Mouse (Mus musculus) forebrain, embryonic 12.5 days (tissue): ENCODE measurements around the gene Notch4. TPM values are rescaled to one million over a fixed set of nuclear protein-coding genes. Genes with fewer than 3 reads are reported as not detected.

Experiments used
- ATAC-seq: fragments of 200-750 bp; cut with Nextera tagmentation; 2 replicates; pipeline ENCODE4 v1.8.0; 2017; ENCODE audit warnings: moderate TSS enrichment; ENCODE audit not compliant: low FRiP score
- H3K27ac ChIP-seq: fragments of 300-500 bp; sonication (generic); 2 replicates; pipeline ENCODE4 v1.5.1; 2016; ENCODE audit warnings: mild to moderate bottlenecking
- H3K27me3 ChIP-seq: fragments of 300-500 bp; sonication (generic); 2 replicates; pipeline ENCODE4 v1.6.1; 2016; ENCODE audit warnings: mild to moderate bottlenecking
- H3K36me3 ChIP-seq: fragments of 300-500 bp; sonication (generic); replicated peaks from 2 replicates; pipeline ENCODE4 v1.6.1; 2016; ENCODE audit warnings: mild to moderate bottlenecking
- H3K4me1 ChIP-seq: fragments of 300-500 bp; sonication (generic); 2 replicates; pipeline ENCODE4 v1.6.1; 2016
- H3K4me2 ChIP-seq: fragments of 300-500 bp; sonication (generic); 2 replicates; pipeline ENCODE4 v1.6.1; 2016; ENCODE audit warnings: mild to moderate bottlenecking, moderate library complexity
- H3K4me3 ChIP-seq: fragments of 300-500 bp; sonication (generic); replicated peaks from 2 replicates; pipeline ENCODE4 v1.5.1; 2016; ENCODE audit warnings: mild to moderate bottlenecking
- H3K9ac ChIP-seq: fragments of 300-500 bp; sonication (generic); 2 replicates; pipeline ENCODE4 v1.6.1; 2016; ENCODE audit warnings: mild to moderate bottlenecking
- H3K9me3 ChIP-seq: fragments of 300-500 bp; sonication (generic); 2 replicates; pipeline ENCODE4 v1.6.1; 2016
- WGBS: fragments of 180-500 bp; shearing (Covaris S2); methylation state at CpG from one replicate; pipeline ENCODE4 v1.1.7; 2016; 5-methylcytosine and 5-hydroxymethylcytosine counted together
- polyA plus RNA-seq: library from polyadenylated mRNA; unstranded; fragments of >200 nt; fragmentation: Nextera tagmentation; extraction: Ambion mirVana; gene quantifications from 2 replicates; pipeline ENCODE4 v1.2.1, GENCODE M21; 2016

Gene Notch4
- polyA plus RNA-seq, 1 experiment from 2014 or later: 9.5 TPM

- H3K4me1 ChIP-seq: no peaks in the 10 kb centered on the region; the same call in 1 of the 2 replicates
- H3K27me3 ChIP-seq: peaks cover 13% of the 10 kb centered on the region
- ATAC-seq: no peak
- H3K27ac ChIP-seq: no peak overlapping the region
- no peak overlapping the region for H3K4me2 ChIP-seq
- H3K9ac ChIP-seq: no peak overlapping the region
- no peaks in the 10 kb centered on the region for H3K36me3 ChIP-seq
- no peak overlapping the region for H3K4me3 ChIP-seq
- 5% methylated on average over 15 of the region's 15 CpGs for WGBS
- no peaks in the 10 kb centered on the region for H3K9me3 ChIP-seq
These were observed 8.3 kb downstream of the Notch4 start for GRCm38 (mm10) chr17:34572361-34572760.

GRCm38 (mm10) chr17:34576577-34576976 is 12.5 kb downstream of the Notch4 start:
- Histone ChIP-seq H3K4me1 (no peaks in the 10 kb centered on the region; the same call in 1 of the 2 replicates), H3K4me2 (no peak overlapping the region), H3K36me3 (no peaks in the 10 kb centered on the region), H3K27me3 (no peaks in the 10 kb centered on the region), H3K27ac (no peak overlapping the region), H3K9me3 (no peaks in the 10 kb centered on the region), H3K9ac (no peak overlapping the region), H3K4me3 (no peak overlapping the region)
- no peak for ATAC-seq
- 68% methylated on average over 5 of the region's 5 CpGs for WGBS

- WGBS: 88% methylated on average over 3 of the region's 3 CpGs
- H3K9ac ChIP-seq: no peak overlapping the region
- ATAC-seq: no peak
- H3K9me3 ChIP-seq: no peaks in the 10 kb centered on the region
- no peak overlapping the region for H3K4me2 ChIP-seq
- no peaks in the 10 kb centered on the region for H3K36me3 ChIP-seq
- H3K27me3 ChIP-seq: no peaks in the 10 kb centered on the region
- H3K4me1 ChIP-seq: no peaks in the 10 kb centered on the region
- H3K27ac ChIP-seq: no peak overlapping the region
- H3K4me3 ChIP-seq: no peak overlapping the region
These were observed 14.0 kb downstream of the Notch4 start for GRCm38 (mm10) chr17:34578070-34578469.

GRCm38 (mm10) chr17:34582528-34582927 is 18.5 kb downstream of the Notch4 start:
- Histone ChIP-seq H3K27ac (no peak overlapping the region), H3K9me3 (no peaks in the 10 kb centered on the region), H3K27me3 (no peaks in the 10 kb centered on the region), H3K4me3 (no peak overlapping the region), H3K4me1 (peaks cover 12% of the 10 kb centered on the region), H3K9ac (no peak overlapping the region), H3K36me3 (no peaks in the 10 kb centered on the region), H3K4me2 (no peak overlapping the region)
- no peak for ATAC-seq
- WGBS: 87% methylated on average over 12 of the region's 12 CpGs

- WGBS: 71% methylated on average over 7 of the region's 7 CpGs
- Histone ChIP-seq H3K27ac (no peak overlapping the region), H3K4me2 (no peak overlapping the region), H3K36me3 (no peaks in the 10 kb centered on the region), H3K4me3 (no peak overlapping the region), H3K4me1 (peaks cover 18% of the 10 kb centered on the region), H3K27me3 (no peaks in the 10 kb centered on the region), H3K9me3 (no peaks in the 10 kb centered on the region), H3K9ac (no peak overlapping the region)
- ATAC-seq: no peak
These were observed 19.3 kb downstream of the Notch4 start for GRCm38 (mm10) chr17:34583397-34583796.

DNA sequence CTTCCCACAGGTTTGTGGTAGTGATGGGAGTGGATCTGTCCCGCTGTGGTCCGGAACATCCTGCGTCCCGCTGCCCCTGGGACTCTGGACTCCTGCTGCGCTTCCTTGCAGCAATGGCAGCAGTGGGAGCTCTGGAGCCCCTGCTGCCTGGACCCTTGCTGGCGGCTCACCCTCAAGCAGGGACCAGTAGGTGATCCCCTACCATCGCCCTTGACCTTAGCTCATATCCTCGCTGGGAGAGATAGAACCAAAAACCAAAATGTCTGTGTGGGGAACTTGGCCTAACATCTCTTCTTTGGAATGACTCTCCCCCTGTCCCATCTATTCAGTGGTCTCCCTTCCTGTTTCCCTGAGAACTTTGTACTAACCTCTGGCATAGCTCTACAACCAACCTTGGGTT is 19.8 kb downstream of the Notch4 start:
- Histone ChIP-seq H3K27ac (no peak overlapping the region), H3K4me1 (peaks cover 21% of the 10 kb centered on the region), H3K9me3 (no peaks in the 10 kb centered on the region), H3K36me3 (no peaks in the 10 kb centered on the region), H3K4me2 (no peak overlapping the region), H3K4me3 (no peak overlapping the region), H3K9ac (no peak overlapping the region), H3K27me3 (no peaks in the 10 kb centered on the region)
- 84% methylated on average over 8 of the region's 8 CpGs for WGBS
- ATAC-seq: no peak

- no peak overlapping the region for H3K4me3 ChIP-seq
- H3K4me2 ChIP-seq: no peak overlapping the region
- H3K9me3 ChIP-seq: no peaks in the 10 kb centered on the region
- no peaks in the 10 kb centered on the region for H3K36me3 ChIP-seq
- ATAC-seq: no peak
- no peak overlapping the region for H3K27ac ChIP-seq
- no peak overlapping the region; the same call in 1 of the 2 replicates for H3K9ac ChIP-seq
- WGBS: 87% methylated on average over 8 of the region's 8 CpGs
- H3K4me1 ChIP-seq: peaks cover 33% of the 10 kb centered on the region
- no peaks in the 10 kb centered on the region for H3K27me3 ChIP-seq
These were observed 21.1 kb downstream of the Notch4 start for GRCm38 (mm10) chr17:34585121-34585520.

GRCm38 (mm10) chr17:34585877-34586771 is 22.1 kb downstream of the Notch4 start:
- Histone ChIP-seq H3K27me3 (no peaks in the 10 kb centered on the region), H3K4me2 (peak overlapping the region; percentile 89), H3K9me3 (no peaks in the 10 kb centered on the region), H3K4me3 (peak overlapping the region; percentile 60), H3K9ac (peak overlapping the region; percentile 87), H3K4me1 (peaks cover 43% of the 10 kb centered on the region), H3K27ac (peak overlapping the region; percentile 99), H3K36me3 (no peaks in the 10 kb centered on the region)
- peak; percentile 12; the same call in 1 of the 2 replicates for ATAC-seq
- WGBS: 15% methylated on average over 32 of the region's 32 CpGs

DNA sequence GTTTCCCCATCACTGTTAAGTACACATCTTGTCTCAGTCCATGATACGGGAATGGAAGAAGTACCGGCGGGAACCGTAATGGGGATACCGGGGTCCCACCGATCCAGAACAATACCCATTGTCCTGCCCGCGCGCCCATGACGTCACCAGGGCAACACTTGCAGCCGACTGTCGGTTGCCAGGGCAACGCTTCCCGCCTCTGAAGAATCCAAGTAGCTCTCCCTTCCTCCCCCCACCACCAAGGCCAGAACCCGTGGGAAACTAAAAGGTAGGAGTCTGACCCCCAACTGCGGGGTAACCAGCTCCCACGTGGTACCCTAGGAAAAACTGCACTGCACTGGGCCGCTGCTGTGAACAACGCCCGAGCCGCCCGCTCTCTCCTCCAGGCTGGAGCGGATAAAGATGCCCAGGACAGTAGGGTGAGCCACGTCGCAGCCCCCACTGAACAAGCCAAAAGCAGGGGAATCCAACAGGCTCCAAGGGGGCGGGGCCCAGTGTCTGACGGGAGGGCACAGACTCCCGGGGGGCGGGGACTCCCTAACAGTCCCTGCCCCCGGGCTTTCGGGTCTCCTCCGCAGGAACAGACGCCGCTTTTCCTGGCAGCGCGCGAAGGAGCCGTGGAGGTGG is 22.8 kb downstream of the Notch4 start:
- Histone ChIP-seq H3K9me3 (no peaks in the 10 kb centered on the region), H3K4me2 (peak overlapping the region; percentile 89), H3K4me3 (peak overlapping the region; percentile 60), H3K9ac (peak overlapping the region; percentile 87), H3K36me3 (no peaks in the 10 kb centered on the region), H3K4me1 (peaks cover 49% of the 10 kb centered on the region), H3K27ac (peak overlapping the region; percentile 99), H3K27me3 (no peaks in the 10 kb centered on the region)
- under 1% methylated on average over 38 of the region's 38 CpGs for WGBS
- peak; percentile 81 for ATAC-seq

GRCm38 (mm10) chr17:34587423-34587811 is 23.3 kb downstream of the Notch4 start:
- H3K9me3 ChIP-seq: no peaks in the 10 kb centered on the region
- peaks cover 49% of the 10 kb centered on the region for H3K4me1 ChIP-seq
- H3K4me3 ChIP-seq: peak overlapping the region; percentile 60
- no peaks in the 10 kb centered on the region for H3K36me3 ChIP-seq
- WGBS: under 1% methylated on average over 49 of the region's 50 CpGs
- H3K9ac ChIP-seq: peak overlapping the region; percentile 87
- peak overlapping the region; percentile 89 for H3K4me2 ChIP-seq
- peak overlapping the region; percentile 99 for H3K27ac ChIP-seq
- no peaks in the 10 kb centered on the region for H3K27me3 ChIP-seq
- ATAC-seq: peak; percentile 85

- Histone ChIP-seq H3K4me2 (peak overlapping the region; percentile 89), H3K27ac (peak overlapping the region; percentile 99), H3K4me3 (peak overlapping the region; percentile 60), H3K9ac (peak overlapping the region; percentile 87), H3K9me3 (no peaks in the 10 kb centered on the region), H3K27me3 (no peaks in the 10 kb centered on the region), H3K4me1 (peaks cover 49% of the 10 kb centered on the region), H3K36me3 (no peaks in the 10 kb centered on the region)
- ATAC-seq: no peak
- 4% methylated on average over 19 of the region's 19 CpGs for WGBS
These were observed 23.7 kb downstream of the Notch4 start for GRCm38 (mm10) chr17:34587814-34588213.

DNA sequence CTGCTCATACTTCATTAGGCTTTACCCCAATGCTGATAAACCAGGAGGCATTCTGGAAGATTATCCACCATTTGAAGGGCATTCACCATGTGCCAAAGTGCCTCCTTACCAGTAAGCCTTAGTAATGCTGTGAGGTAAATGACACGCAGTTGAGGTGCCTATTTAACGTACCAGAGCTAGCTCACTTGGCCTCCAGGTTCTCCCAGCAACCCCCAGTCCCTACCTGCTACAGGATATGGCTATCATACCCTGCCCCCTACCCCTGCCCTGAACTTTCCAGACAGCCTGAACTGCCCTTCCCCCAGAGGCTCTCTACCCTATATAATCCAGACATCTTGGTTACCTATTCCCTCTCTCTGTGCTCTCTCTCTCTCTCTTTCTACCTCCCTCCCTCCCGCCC is 24.7 kb downstream of the Notch4 start:
- H3K9me3 ChIP-seq: no peaks in the 10 kb centered on the region
- H3K27ac ChIP-seq: no peak overlapping the region
- no peak for ATAC-seq
- no peak overlapping the region for H3K9ac ChIP-seq
- no peaks in the 10 kb centered on the region for H3K27me3 ChIP-seq
- no peak overlapping the region for H3K4me3 ChIP-seq
- no peaks in the 10 kb centered on the region for H3K36me3 ChIP-seq
- no peak overlapping the region for H3K4me2 ChIP-seq
- 72% methylated on average over 3 of the region's 3 CpGs for WGBS
- H3K4me1 ChIP-seq: peaks cover 58% of the 10 kb centered on the region
